Mouse (Mus musculus): Measurements from ENCODE around the gene Plk1. TPM values are rescaled to one million over a fixed set of nuclear protein-coding genes. Genes with fewer than 3 reads are reported as not detected.

Gene Plk1
- 8.2 TPM for polyA plus RNA-seq (2017; shearing (Covaris generic))

DNA sequence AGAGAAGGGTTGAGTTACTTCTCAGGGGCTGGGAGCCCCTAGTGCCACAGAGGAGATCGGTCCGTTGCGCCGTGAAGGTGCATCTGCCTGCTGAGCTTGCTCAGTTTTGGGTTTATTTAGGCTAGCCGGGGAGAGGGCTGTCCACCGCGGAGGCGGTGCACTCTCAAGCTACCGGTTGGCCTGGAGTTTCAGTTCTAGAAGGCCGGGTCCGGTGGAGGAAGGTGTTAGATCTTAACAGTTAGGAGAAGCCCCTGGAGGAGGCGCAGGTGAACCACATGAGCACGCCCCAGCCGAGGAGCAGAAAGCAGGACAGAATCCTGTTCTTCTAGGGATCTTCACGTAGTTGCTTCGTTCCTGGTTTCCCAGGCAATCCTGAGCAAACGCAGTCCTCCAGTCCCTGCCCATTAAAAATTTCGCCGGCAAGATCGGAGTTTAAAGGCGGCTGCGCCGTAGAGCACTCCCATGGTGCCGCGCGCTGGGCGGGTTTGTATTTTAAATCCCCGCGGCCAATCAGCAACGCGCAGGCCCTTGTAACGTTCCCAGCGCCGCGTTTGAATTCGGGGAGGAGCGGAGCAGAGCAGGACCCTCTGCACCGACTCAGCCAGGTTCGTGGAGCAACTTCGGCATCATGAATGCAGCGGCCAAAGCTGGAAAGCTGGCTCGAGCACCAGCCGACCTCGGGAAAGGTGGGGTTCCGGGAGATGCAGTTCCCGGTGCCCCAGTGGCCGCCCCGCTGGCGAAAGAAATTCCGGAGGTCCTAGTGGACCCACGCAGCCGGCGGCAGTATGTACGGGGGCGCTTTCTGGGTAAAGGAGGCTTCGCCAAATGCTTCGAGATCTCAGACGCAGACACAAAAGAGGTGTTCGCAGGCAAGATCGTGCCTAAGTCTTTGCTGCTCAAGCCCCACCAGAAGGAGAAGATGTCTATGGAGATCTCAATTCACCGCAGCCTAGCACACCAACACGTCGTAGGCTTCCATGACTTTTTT lies at the start of gene Plk1:
Gene Plk1, plus strand, starts transcription at position 525 of the 988 bp plus-strand sequence.

DNA sequence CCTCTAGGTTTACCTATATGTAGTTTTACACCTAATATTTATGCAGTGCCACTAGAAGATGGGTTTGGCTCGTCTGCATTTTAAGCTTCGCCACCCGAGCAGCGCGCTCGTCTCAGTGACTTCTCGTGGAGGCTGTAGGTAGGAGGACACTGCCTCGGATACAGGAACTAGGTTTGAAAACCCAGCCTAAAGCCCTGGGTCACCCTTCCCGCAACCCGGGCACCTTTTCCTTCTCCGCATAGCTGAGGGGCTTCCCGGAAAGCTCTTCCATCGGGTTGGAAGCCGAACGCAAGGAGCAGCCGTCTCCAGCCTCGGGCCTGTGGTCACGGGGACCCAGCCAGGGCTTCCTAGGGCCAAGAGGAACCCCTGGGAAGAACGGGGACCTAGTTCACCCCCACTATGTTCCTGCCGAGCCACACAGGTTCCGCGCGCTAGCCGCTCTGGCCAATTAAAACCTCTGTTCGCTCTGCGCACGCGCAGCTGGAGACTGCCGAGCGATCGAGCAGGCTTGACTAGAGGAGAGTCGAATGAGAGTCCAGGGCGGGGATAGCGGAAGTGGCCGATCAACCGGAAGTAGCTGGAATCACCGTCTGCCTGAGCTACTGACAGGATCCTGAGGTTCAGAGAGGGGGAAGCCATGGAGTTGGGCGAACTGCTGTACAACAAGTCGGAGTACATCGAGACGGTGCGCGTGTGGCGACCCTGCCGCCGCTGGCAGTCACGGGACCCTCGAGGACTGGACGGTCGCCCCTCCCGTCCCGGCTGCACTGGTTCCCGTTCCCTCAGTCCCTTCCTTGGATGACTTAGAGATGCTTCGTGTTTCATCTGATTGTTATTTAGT lies 26.5 kb upstream of the Plk1 start, which contains the start of the genes Palb2 and Dctn5:
Gene Palb2, minus strand, starts transcription at position 489 of the 841 bp plus-strand sequence.
Gene Dctn5, plus strand, starts transcription at position 545 of the 841 bp plus-strand sequence.

DNA sequence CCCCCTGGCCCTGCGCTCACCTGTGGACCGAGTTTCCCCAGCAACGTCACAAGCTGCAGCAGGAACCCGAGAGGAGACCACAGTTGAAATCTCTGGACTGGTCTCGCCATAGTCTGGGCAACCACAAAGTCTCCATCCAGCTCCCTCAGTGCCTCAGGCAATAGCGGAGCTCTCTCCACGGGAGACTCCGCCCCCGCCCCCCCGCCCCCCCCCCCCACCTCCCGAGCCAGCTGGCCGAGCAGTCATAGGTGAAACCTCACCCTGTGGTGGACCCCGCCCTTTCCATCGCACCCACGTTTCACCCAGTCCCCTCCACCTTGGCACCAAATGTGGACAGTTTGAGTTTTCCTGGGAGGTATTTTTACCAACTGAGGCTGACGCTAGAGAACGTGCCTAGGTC lies 26.8 kb downstream of the Plk1 start, which contains the start of gene Ern2:
Gene Ern2, minus strand, starts transcription at position 165 of the 400 bp plus-strand sequence.

DNA sequence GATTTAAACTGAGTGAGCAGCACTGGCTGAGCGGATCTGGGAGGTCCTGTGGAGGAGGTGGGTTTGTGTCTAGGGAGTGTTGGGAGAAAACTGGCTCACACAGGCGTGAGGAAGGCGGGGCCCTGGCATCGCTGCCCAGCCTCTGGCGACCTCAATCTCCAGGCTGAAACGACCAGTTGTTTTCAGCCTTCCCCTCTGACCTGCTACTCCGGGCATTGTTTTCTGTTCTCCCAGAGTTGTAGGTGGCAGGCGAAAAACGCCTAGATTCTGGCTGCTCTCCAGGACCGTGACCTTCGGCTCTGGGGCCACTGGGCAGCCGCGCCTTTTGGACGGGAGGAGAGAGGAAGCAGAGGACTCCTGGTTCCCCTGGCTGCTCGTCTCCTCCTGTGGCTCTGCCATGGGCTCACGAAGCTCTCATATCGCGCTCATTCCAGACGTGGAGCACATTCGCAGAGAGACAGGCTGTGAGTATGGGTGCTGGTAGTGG lies 60.1 kb downstream of the Plk1 start, which contains the start of gene Chp2:
Gene Chp2, plus strand, starts transcription at position 182 of the 487 bp plus-strand sequence.

Other genes starting within 250 kb of the Plk1 start
- gene Cog7, start 177.7 kb upstream of the Plk1 start, polyA plus RNA-seq (2017; shearing (Covaris generic)): 15.3 TPM
- gene Gga2, start 138.2 kb upstream of the Plk1 start, polyA plus RNA-seq (2017; shearing (Covaris generic)): 4.1 TPM
- gene Ubfd1, start 92.3 kb upstream of the Plk1 start, polyA plus RNA-seq (2017; shearing (Covaris generic)): 13.1 TPM
- gene Ears2, start 92.2 kb upstream of the Plk1 start, polyA plus RNA-seq (2017; shearing (Covaris generic)): 16.3 TPM
- 181 TPM for gene Ndufab1, start 57.6 kb upstream of the Plk1 start, polyA plus RNA-seq (2017; shearing (Covaris generic))
- 8.2 TPM for gene Palb2, start 26.5 kb upstream of the Plk1 start, polyA plus RNA-seq (2017; shearing (Covaris generic))
- 153 TPM for gene Dctn5, start 26.4 kb upstream of the Plk1 start, polyA plus RNA-seq (2017; shearing (Covaris generic))
- not detected for gene Ern2, start 26.8 kb downstream of the Plk1 start, polyA plus RNA-seq (2017; shearing (Covaris generic))
- not detected for gene Chp2, start 60.1 kb downstream of the Plk1 start, polyA plus RNA-seq (2017; shearing (Covaris generic))
- gene Prkcb, start 129.3 kb downstream of the Plk1 start, polyA plus RNA-seq (2017; shearing (Covaris generic)): 28.8 TPM

Data from activated CD4-positive, CD25-positive, alpha-beta regulatory T cell, adult 9 weeks (primary cell).